Mouse (Mus musculus): ENCODE measurements at regions not wholly inside any gene's neighbourhood (a gene's known extent, or its start where the extent isn't known, plus 50 kb on each side); places are given as distances from the start of the nearest gene placed in this dataset.
A peak's percentile ranks its signal among the peaks of the same experiment; 100 is the strongest.

DNA sequence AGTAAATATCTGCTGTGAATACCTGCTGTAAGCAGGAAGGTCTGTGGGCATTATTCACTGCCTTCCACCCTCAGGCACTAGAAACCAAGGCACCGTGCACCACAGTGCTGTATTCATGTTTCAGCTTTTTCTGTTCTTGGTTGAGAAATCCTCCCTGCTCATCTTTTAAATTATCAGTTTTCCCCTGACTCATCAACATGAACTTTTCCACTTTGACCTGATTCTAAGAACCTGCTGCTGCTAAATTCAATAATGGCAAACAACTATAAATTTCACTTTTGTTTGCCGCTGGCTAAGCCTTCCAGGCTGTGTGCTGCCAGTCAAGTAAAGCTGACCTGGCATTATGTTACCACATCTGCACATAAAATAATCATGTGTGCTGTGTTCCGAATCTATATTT, 126.1 kb upstream of the Gpc5 start:
- Histone ChIP-seq H3K9ac (ENCODE audit: low read depth, low read length) (no peak overlapping the region), H3K4me3 (ENCODE audit: low read depth, low read length) (no peak overlapping the region), H3K4me1 (replicated peaks; ENCODE audit: control insufficient read depth, insufficient read depth, low read length) (no peaks in the 10 kb centered on the region), H3K27ac (ENCODE audit: low read depth, low read length) (no peak overlapping the region), H3K36me3 (ENCODE audit: control insufficient read depth, insufficient read depth, low read length) (no peaks in the 10 kb centered on the region), H3K4me2 (no peak overlapping the region), H3K9me3 (ENCODE audit: control insufficient read depth, low read length) (no peaks in the 10 kb centered on the region), H3K27me3 (replicated peaks; ENCODE audit: control insufficient read depth, insufficient read depth, low read length) (no peaks in the 10 kb centered on the region)
- no peak for DNase-seq (ENCODE audit: low spot score)
- 79% methylated on average over 3 of the region's 3 CpGs for WGBS
- ATAC-seq (replicated peaks; ENCODE audit: low FRiP score): no peak

DNA sequence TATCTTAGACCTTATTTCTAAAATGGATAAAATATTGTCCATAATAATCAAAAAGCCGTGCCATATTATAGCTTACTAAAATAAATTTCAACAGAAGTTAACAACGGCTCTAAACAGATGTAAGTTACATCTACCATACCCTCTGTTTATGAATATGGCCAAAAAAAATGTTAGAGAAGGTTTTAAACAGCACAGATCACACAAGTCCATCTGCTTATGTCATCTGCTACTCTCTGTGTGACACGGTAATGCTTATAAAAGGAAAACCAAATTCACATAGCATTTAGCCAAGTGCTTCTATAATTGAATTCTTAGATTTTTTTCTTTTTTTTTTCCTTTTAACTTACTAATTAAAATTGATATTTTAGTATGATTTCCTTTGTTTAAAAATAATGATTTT, 123.0 kb upstream of the Gpc5 start:
- no peak for ATAC-seq (replicated peaks; ENCODE audit: low FRiP score)

DNA sequence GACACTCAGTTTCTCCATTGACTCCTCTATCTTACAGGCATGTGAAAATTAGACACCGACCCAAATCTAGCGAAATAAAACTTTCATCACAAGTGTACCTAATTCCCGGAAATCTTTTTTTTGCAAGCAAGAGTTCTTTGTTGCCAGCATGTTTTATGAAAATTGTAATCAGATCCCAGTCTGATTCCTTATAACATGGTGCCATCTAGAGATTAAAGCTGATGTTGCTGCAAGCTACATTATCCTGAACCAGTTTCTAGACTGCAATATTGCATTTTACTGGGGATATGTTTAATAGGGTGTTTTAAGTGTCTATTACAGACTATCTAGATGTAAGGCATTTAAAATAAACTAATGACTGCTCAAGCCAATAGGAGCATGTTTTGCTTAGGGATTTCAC, 110.9 kb upstream of the Gpc5 start:
- Histone ChIP-seq H3K4me3 (ENCODE audit: low read depth, low read length) (no peak overlapping the region), H3K27me3 (replicated peaks; ENCODE audit: control insufficient read depth, insufficient read depth, low read length) (no peaks in the 10 kb centered on the region), H3K27ac (ENCODE audit: low read depth, low read length) (no peak overlapping the region), H3K36me3 (ENCODE audit: control insufficient read depth, insufficient read depth, low read length) (no peaks in the 10 kb centered on the region), H3K4me2 (no peak overlapping the region), H3K4me1 (replicated peaks; ENCODE audit: control insufficient read depth, insufficient read depth, low read length) (no peaks in the 10 kb centered on the region), H3K9ac (ENCODE audit: low read depth, low read length) (no peak overlapping the region), H3K9me3 (ENCODE audit: control insufficient read depth, low read length) (no peaks in the 10 kb centered on the region)
- ATAC-seq (replicated peaks; ENCODE audit: low FRiP score) (no peak), DNase-seq (ENCODE audit: low spot score) (no peak)
- WGBS: 81% methylated on average over 3 of the region's 3 CpGs

More for the DNA sequence above, 123.0 kb upstream of the Gpc5 start:
- no peak overlapping the region for H3K4me2 ChIP-seq
- no peak for DNase-seq (ENCODE audit: low spot score)
- H3K9me3 ChIP-seq (ENCODE audit: control insufficient read depth, low read length): no peaks in the 10 kb centered on the region
- H3K27ac ChIP-seq (ENCODE audit: low read depth, low read length): no peak overlapping the region
- no peaks in the 10 kb centered on the region for H3K4me1 ChIP-seq (replicated peaks; ENCODE audit: control insufficient read depth, insufficient read depth, low read length)
- H3K4me3 ChIP-seq (ENCODE audit: low read depth, low read length): no peak overlapping the region
- H3K9ac ChIP-seq (ENCODE audit: low read depth, low read length): no peak overlapping the region
- WGBS: 91% methylated on average over 3 of the region's 3 CpGs
- no peaks in the 10 kb centered on the region for H3K27me3 ChIP-seq (replicated peaks; ENCODE audit: control insufficient read depth, insufficient read depth, low read length)
- no peaks in the 10 kb centered on the region for H3K36me3 ChIP-seq (ENCODE audit: control insufficient read depth, insufficient read depth, low read length)

DNA sequence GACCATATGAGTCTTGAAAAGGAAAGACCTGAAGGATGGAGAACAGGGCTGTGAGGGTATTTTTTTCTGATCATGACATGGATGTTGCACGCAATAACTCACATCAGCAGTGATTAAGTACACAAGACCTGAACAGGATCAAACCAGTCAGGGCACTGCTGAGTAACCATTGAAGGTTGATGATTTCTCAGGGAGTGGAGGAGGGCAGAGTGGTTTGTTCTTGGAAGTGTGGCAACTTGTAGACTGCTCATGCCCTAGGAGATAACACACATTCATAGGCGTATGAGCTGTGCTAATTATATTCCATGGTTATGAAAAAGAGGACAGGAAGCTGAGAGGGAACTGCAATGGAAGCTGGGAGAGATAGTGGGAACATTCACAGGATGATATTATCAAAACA, 88.8 kb upstream of the Gpc5 start:
- WGBS: 85% methylated on average over 2 of the region's 2 CpGs
- no peaks in the 10 kb centered on the region for H3K36me3 ChIP-seq (ENCODE audit: control insufficient read depth, insufficient read depth, low read length)
- no peak overlapping the region for H3K4me3 ChIP-seq (ENCODE audit: low read depth, low read length)
- ATAC-seq (replicated peaks; ENCODE audit: low FRiP score) (no peak), DNase-seq (ENCODE audit: low spot score) (no peak)
- H3K27me3 ChIP-seq (replicated peaks; ENCODE audit: control insufficient read depth, insufficient read depth, low read length): no peaks in the 10 kb centered on the region
- no peak overlapping the region for H3K4me2 ChIP-seq
- H3K9me3 ChIP-seq (ENCODE audit: control insufficient read depth, low read length): no peaks in the 10 kb centered on the region
- no peaks in the 10 kb centered on the region for H3K4me1 ChIP-seq (replicated peaks; ENCODE audit: control insufficient read depth, insufficient read depth, low read length)
- H3K27ac ChIP-seq (ENCODE audit: low read depth, low read length): no peak overlapping the region
- H3K9ac ChIP-seq (ENCODE audit: low read depth, low read length): no peak overlapping the region

DNA sequence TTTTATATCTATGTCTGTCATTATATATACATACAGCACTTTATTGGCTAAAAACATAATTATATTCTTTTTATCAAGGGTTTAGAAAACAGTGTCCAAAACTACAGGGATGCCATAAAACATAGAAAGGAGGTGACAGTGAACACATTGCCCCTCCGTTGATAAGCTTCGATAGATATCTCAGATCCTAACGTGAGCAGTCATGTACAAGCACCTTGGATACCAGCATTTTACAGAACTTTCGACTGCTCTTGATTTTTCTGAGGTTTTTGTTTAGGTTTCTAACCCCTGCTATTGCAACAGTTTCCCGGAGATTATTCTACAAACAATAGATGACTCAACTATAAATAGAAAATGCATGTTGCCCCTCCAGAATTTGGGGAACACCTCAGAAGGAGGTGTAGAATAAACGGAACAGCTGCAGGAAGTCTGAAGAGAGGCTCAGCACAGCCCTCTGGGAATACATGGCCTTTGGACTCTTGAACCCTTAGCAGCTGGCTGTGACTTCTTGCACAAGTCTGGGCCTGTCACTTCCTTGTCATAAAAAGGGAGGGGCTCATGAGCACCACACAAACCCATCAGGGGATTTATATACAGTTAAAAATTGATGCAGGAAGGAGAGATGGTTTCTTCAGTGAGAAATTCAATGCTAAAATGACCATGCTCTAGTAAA, 87.1 kb upstream of the Gpc5 start:
- no peak for DNase-seq (ENCODE audit: low spot score)
- H3K36me3 ChIP-seq (ENCODE audit: control insufficient read depth, insufficient read depth, low read length): no peaks in the 10 kb centered on the region
- H3K9me3 ChIP-seq (ENCODE audit: control insufficient read depth, low read length): no peaks in the 10 kb centered on the region
- 67% methylated on average over 6 of the region's 6 CpGs for WGBS
- H3K4me2 ChIP-seq: no peak overlapping the region
- no peak overlapping the region for H3K4me3 ChIP-seq (ENCODE audit: low read depth, low read length)
- no peak overlapping the region for H3K27ac ChIP-seq (ENCODE audit: low read depth, low read length)
- no peak overlapping the region for H3K9ac ChIP-seq (ENCODE audit: low read depth, low read length)
- H3K27me3 ChIP-seq (replicated peaks; ENCODE audit: control insufficient read depth, insufficient read depth, low read length): no peaks in the 10 kb centered on the region
- H3K4me1 ChIP-seq (replicated peaks; ENCODE audit: control insufficient read depth, insufficient read depth, low read length): no peaks in the 10 kb centered on the region
- no peak for ATAC-seq (replicated peaks; ENCODE audit: low FRiP score)

DNA sequence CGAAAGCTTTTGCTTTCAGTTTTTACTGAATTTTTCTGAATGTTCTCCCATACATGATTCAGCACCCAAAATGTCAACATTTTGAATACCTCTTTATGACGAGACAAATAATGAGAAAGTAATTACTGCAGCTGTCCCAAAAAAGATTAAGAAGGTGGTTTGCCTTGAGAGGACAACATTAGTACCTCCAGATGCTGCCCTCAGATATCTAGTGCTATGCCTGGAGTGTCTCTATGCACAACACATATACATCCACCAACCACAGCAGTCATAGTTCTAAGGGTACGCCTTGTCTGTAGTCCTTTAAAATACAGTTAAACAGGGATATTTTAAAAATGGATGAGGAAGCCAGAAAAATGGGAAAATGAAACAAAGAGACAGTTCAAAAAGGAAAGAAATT, 81.1 kb upstream of the Gpc5 start:
- no peak for DNase-seq (ENCODE audit: low spot score)
- H3K4me1 ChIP-seq (replicated peaks; ENCODE audit: control insufficient read depth, insufficient read depth, low read length): no peaks in the 10 kb centered on the region

DNA sequence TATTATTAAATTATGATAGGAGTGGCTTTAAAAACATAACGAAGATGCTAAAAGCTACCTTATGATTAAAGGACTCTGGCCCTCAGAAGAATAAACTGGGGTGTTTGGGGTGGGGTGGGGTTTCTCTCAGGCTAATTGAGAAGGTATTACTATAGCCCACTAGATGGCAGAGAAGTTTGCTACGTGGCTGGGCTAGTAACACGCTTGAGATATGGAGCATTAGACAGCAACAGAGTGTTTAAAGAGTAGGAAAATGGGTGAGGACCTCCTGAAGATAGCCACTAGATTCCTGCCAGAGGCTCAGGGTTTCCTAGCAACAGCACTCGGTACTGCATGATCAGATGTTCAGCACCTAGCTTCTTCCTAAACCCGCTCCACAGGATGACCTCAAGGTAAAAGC, 76.7 kb upstream of the Gpc5 start:
- H3K4me1 ChIP-seq (replicated peaks; ENCODE audit: control insufficient read depth, insufficient read depth, low read length): no peaks in the 10 kb centered on the region
- H3K4me3 ChIP-seq (ENCODE audit: low read depth, low read length): no peak overlapping the region
- no peaks in the 10 kb centered on the region for H3K27me3 ChIP-seq (replicated peaks; ENCODE audit: control insufficient read depth, insufficient read depth, low read length)
- ATAC-seq (replicated peaks; ENCODE audit: low FRiP score) (peak; percentile 41; the same call in 1 of the 2 replicates), DNase-seq (ENCODE audit: low spot score) (no peak)
- no peak overlapping the region for H3K9ac ChIP-seq (ENCODE audit: low read depth, low read length)
- H3K36me3 ChIP-seq (ENCODE audit: control insufficient read depth, insufficient read depth, low read length): no peaks in the 10 kb centered on the region
- H3K9me3 ChIP-seq (ENCODE audit: control insufficient read depth, low read length): no peaks in the 10 kb centered on the region
- H3K4me2 ChIP-seq: no peak overlapping the region
- WGBS: 51% methylated on average over 5 of the region's 5 CpGs
- H3K27ac ChIP-seq (ENCODE audit: low read depth, low read length): no peak overlapping the region

More for the DNA sequence above, 81.1 kb upstream of the Gpc5 start:
- no peak overlapping the region for H3K27ac ChIP-seq (ENCODE audit: low read depth, low read length)
- H3K4me2 ChIP-seq: no peak overlapping the region
- H3K4me3 ChIP-seq (ENCODE audit: low read depth, low read length): no peak overlapping the region
- H3K36me3 ChIP-seq (ENCODE audit: control insufficient read depth, insufficient read depth, low read length): no peaks in the 10 kb centered on the region
- no peaks in the 10 kb centered on the region for H3K27me3 ChIP-seq (replicated peaks; ENCODE audit: control insufficient read depth, insufficient read depth, low read length)
- ATAC-seq (replicated peaks; ENCODE audit: low FRiP score): no peak
- H3K9ac ChIP-seq (ENCODE audit: low read depth, low read length): no peak overlapping the region
- 68% methylated on average over 3 of the region's 3 CpGs for WGBS
- no peaks in the 10 kb centered on the region for H3K9me3 ChIP-seq (ENCODE audit: control insufficient read depth, low read length)

DNA sequence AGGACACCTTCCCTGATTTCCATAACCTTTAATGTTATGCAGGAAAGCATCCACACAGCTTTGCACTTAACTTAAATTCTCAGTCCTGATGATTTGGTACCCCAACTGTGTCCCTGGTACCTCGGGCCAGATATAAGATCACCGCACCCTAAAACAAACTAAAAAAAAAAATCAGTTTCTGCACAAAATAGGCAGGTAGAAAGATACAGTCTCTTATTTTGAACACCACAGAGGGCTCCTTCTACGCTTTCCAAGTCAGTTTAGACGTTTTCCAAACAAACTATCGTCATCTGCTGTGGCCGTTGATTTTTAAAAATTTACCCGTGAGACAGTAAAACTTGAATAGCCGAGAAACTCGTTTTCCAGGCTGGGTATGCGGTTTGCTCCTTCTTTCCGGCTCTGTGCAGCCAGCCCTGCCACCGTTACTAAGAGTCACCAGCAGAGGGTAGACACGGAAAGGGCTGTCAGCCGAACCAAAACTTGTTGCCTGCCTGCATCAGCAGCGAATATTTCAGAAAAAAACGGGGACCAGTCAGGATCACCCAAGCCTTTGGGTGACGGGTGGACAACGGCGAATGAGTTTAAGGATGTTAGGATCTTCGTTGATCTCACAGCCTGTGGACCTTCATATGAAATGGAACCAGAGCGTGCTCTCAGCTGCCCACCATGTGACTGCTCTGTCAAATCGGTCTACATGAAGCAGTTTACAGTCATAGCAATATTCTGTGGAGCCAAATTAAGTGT, 74.4 kb upstream of the Gpc5 start:
- ATAC-seq (replicated peaks; ENCODE audit: low FRiP score) (peak; percentile 88), DNase-seq (ENCODE audit: low spot score) (peak; percentile 60)
- H3K36me3 ChIP-seq (ENCODE audit: control insufficient read depth, insufficient read depth, low read length): no peaks in the 10 kb centered on the region
- 0 out of 2 replicates have a peak overlapping the region, but pooled peaks have one; percentile 7 for H3K9ac ChIP-seq (ENCODE audit: low read depth, low read length)
- WGBS: 20% methylated on average over 22 of the region's 22 CpGs
- H3K4me3 ChIP-seq (ENCODE audit: low read depth, low read length): peak overlapping the region; percentile 34
- no peaks in the 10 kb centered on the region for H3K27me3 ChIP-seq (replicated peaks; ENCODE audit: control insufficient read depth, insufficient read depth, low read length)
- peak overlapping the region; percentile 61 for H3K4me2 ChIP-seq
- H3K27ac ChIP-seq (ENCODE audit: low read depth, low read length): no peak overlapping the region
- no peaks in the 10 kb centered on the region for H3K9me3 ChIP-seq (ENCODE audit: control insufficient read depth, low read length)
- H3K4me1 ChIP-seq (replicated peaks; ENCODE audit: control insufficient read depth, insufficient read depth, low read length): no peaks in the 10 kb centered on the region

DNA sequence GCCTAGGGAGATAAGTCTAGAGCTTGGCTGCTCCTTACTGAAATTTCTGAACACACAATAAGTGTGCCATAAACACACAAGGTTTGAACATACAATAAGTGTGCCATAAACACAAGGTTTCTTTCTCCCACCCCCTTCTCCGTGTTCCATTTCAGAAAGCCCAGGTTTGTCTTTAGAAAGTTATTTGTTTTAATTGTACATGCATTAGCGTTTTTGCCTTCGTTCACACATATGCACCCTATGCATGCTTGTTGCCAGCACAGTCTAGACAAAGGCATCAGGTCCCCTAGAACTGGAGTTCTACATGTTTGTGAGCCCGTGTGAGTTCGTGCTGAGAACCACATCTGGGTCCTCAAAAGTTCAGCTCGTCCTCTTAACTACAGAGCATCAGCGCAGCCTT, 64.0 kb upstream of the Gpc5 start:
- no peak overlapping the region for H3K27ac ChIP-seq (ENCODE audit: low read depth, low read length)
- H3K4me1 ChIP-seq (replicated peaks; ENCODE audit: control insufficient read depth, insufficient read depth, low read length): no peaks in the 10 kb centered on the region
- H3K36me3 ChIP-seq (ENCODE audit: control insufficient read depth, insufficient read depth, low read length): no peaks in the 10 kb centered on the region
- WGBS: 80% methylated on average over 7 of the region's 7 CpGs
- no peaks in the 10 kb centered on the region for H3K9me3 ChIP-seq (ENCODE audit: control insufficient read depth, low read length)
- DNase-seq (ENCODE audit: low spot score) (no peak), ATAC-seq (replicated peaks; ENCODE audit: low FRiP score) (no peak)
- H3K4me3 ChIP-seq (ENCODE audit: low read depth, low read length): no peak overlapping the region
- no peak overlapping the region for H3K4me2 ChIP-seq
- H3K9ac ChIP-seq (ENCODE audit: low read depth, low read length): no peak overlapping the region
- H3K27me3 ChIP-seq (replicated peaks; ENCODE audit: control insufficient read depth, insufficient read depth, low read length): no peaks in the 10 kb centered on the region
